Mouse (Mus musculus): ENCODE measurements around the gene Med12l.
"Not testable (repeated sequence)": the region's sequence is repeated elsewhere in the genome, so short reads cannot be mapped to it uniquely, and the experiment has no call there.

The Med12l gene

DNA sequence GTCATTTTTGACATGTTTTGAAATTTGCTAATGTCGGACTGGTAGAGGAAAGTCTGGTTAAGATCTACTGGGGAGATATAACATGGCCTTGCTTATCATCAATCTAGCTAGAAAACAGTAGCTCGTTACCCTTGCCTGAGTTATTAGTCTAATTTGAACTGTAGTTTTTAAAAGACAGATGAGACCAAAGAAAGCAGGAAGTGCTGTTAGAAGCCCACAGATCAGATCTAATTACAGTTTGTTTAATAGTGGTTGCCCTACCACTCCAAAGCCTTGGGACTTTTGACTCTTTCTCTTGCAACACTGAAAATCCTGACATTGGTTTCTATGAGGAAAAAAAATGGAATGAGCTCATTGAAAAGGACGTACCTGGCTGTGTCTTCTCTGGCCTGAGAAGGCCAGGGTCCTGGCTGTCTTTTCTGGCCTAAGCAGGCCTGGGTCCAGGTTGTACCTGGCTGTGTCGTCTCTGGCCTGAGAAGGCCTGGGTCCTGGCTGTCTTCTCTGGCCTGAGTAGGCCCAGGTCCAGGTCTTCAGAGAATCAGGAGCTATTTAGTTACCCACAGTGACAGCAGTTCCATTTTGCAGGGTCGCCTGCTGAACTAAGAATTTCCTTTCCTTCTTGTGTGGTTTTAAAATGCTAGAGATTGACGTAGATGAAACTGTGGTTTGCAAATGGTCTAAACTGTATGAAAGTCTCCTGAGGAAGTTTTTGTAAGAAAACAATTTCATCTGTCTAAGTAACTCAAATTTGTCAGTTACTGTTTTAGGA, 95.8 kb downstream of the Med12l start, which contains the start of gene Gpr171:
TSS of gene Gpr171 (minus strand) at position 604 of the 769 bp plus-strand sequence.
- DNase-seq (ENCODE audit: low read depth), result no peak

DNA sequence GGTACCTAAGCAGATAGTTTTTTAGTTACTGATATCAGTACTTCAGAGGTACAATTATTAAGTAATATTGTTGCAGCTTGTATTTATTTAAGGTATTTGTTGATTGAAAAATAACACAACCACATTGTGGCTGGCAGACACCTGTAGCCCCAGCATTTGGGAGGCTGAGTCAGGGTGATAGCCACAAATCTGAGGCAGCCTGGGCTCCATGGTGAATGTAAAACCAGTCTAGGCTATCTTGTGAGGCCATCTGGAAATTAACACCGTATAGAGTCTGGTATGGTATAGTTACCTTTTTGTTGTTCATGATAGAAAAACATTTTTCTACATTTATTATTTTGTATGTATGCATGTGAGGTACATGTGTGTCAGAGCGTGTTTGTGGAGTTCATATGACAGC, 96.5 kb downstream of the Med12l start:
- no peak for DNase-seq (ENCODE audit: low read depth)

DNA sequence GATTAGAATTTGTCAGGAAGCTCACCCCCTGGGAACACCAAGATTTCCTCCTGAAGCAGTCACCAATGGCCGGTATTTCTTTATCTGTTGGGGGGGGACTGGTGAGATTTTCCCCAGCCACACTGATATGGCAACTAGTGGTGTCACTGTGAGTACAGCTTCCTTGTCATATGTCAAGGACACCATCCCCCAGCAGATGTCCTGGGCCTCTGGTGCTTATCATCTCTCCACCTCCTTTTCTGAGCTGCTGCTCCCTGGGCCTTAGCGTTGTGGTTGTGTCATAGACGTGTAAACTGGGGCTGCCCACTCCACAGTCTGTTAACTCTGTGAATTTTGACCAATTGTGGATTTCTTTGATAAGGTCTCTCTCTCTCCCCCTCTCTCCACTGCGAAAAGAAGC, 98.8 kb downstream of the Med12l start:
- no peak for DNase-seq (ENCODE audit: low read depth)

DNA sequence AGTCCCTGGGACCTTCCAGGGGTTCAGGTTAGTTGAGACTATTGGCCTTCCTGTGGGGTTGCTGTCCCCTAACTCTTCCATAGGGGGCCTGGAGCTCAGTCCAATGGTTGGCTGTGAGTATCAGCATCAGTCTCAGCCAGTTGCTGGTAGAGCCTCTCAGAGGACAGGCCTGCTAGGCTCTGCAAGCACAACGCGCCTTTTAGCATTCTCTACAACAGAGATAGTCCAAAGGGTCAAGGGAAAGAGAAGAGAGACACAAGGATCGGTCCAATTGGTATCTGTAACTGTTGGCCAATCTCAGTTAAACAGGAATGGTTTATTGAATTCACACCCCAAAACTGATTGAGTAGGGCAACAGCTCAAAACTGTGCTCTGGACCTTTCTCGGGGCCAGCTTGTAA, 101.8 kb downstream of the Med12l start:
- no peak for DNase-seq (ENCODE audit: low read depth)

DNA sequence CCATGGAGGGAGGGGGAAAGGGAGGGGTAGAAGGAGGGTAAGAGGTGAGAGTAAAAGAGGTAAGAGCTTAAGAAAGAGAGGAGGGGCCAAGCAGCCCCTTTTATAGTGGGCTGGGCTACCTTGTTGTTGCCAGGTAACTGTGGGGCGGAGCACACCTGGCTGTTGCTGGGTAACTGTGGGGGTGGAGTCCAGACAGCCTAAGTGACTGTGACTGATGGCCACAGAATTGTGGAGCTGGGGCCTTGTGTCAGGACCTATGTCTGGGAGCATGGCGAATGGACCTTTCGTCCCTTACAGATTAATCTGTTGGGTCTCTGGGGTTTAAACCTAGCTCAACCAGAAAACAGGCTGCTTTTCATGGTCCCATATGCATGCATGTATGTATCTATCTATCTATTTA, 104.2 kb downstream of the Med12l start:
- not testable (repeated sequence) for DNase-seq (ENCODE audit: low read depth)

DNA sequence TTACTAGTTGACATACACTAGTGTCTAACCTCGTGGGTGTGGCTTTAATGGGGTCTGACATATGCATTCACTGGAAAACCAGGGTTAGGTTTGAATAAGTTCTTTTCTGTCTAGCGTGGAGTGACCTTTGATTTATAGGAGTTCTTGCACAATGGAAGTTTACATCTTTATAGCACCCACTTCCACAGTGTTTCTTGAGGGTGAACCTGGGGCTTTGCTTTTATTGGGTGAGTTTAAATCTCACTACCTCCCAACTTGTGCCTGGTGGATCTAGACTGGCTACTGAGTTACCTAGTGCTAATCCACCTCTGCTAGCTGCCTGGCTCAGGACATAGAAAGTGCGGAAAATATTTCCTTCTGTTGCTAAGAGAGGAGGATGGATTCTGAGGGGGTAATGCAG, 106.3 kb downstream of the Med12l start:
- DNase-seq (ENCODE audit: low read depth), result no peak

DNA sequence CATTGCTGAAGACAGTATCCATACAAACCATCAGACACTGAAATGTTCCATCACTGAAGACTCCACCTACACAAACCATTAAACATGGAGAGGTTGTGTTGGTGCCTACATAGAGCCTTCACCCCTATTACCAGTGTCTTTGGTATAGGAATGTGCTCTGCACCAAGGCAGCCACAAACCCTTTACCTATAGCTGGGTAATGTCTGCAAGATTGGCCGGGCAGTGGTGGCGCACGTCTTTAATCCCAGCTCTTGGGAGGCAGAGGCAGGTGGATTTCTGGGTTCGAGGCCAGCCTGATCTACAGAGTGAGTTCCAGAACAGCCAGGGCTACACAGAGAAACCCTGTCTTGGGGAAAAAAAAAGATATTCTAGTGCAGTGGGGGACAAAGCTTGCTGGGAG, 107.7 kb downstream of the Med12l start:
- not testable (repeated sequence) for DNase-seq (ENCODE audit: low read depth)

DNA sequence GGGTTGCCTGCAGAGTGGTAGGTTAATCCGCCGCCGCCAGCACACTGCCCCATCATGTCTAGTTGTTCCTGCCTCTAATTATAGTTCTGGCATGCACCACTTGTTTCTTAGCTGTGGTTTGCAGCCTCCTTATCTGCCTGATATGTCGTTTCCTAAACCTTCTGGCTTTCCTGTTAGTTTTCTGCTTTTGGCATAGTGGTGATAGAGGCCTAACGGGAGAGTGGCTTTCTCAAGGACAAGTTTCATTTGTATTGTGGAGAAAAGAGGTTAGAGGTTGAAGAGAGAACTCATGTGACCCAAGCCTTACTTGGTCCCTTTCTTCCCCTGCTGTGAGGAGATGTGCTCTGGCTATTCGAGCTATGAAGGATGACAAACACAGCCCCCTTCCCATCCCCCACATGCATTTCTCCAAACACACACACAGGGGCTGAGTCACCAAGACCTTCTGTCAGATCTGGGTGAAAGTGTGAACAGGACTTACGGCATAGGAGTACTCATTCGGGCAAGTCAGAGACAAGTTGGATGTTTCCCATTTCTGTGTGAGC, 108.4 kb downstream of the Med12l start:
- DNase-seq (ENCODE audit: low read depth), result no peak

DNA sequence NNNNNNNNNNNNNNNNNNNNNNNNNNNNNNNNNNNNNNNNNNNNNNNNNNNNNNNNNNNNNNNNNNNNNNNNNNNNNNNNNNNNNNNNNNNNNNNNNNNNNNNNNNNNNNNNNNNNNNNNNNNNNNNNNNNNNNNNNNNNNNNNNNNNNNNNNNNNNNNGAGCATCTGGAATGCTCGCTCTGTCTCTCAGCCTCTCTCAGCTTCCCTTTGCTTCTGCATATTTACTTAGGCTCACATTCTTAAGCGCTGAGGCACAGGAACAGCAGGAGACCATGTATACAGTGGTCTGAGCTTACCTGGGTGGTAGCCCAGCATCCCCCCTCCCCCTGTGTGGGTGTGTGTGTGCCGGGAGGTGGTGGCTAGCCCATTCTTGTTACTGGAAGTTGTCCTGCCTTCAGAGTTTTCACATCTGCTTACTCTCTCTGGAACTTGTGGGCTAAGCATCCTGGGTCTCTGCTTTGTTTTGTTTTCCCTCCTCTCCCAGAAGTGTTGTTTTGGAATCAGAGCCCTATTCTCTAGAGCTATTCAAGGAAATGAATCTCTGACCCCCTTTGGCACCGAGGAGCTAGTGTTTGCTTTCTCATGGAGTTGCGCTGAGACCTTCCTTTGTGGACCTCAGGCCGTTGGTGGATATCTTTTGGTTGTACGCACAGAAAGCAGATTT, 115.6 kb downstream of the Med12l start:
- DNase-seq (ENCODE audit: low read depth), result no peak

DNA sequence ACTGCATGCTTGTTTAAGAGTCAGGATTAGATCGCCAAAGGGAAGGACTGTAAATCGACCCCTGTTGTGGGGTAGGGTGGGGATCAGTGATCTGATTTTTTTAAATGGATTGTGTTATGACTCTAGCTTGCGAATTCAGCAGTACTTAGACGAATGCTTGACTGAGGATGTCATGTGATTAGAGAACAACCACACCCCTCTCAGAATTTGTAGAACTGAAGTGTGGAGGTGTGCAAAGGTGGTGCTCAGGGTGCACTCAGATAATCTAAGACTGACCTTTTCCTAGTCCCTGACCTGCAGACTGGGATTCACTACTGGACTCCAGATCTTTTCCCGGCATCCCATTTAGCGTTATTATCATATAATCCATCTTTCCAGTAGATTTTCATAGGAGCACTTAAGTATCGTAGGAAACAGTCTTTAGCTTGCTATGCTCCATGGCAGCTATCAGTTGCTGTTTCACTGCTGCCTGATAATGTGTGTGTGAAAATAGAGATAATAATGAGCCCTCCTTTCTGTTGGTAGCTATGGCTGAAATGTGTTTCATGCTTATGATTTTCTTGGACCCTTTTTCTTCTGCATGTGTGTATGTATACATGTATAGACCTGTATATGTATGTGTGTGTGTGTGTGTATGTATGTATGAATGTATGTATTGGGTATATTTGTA, 116.3 kb downstream of the Med12l start:
- no peak for DNase-seq (ENCODE audit: low read depth)

DNA sequence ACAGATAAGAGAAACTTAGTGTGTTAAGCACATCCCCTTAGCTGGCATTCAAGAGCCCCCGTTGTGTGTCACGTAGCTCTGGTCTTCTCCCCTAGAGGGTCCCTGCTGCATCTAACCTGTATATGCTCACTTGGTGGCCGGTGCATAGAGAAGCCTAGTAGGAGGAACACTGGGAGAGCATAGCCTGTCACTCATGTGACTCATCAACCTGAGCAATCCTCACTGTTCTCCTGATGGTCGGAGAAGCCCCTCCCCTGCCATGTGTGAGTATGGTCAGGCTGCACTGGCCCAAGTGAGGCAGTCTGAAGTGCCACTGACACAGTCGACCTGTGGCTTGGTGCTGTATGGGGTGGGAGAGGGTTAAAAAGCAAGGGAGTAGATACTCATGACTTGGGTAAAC, 119.4 kb downstream of the Med12l start:
- DNase-seq (ENCODE audit: low read depth), result no peak

DNA sequence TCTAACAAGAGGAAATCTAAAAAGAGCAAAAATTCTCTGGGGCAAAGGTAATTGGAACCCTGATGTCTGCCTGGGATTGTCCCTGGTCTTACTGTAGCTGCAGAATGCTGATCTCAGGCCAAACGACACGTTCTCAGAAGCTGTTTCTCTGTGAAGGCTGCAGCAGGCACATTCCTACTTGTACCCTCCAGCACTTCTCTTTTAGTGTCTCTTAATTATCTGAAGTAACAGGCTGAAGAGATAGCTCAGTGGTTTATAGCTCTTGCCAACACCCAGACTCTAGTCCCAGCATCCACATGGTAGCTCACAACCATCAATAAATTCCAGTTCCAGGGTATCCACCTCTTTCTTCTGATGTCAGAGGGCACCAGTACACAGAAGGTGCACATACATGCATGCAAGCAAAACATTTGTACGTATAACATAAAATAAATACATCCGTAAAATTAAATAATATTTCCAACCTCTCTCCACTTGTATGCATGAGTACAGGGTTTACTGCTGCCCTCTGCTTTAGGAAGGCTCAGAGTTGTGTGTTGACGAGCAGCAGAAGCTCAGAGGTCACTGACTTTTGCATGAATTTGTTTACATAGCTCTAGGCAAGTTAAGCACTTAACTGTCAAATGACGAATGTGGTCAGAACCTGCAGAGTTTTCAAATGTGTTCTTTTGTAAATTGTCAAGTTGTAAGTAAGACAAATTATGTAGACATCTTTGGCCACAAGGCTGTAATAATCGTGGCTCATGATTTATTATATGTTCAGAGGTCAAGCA, 120.3 kb downstream of the Med12l start:
- no peak for DNase-seq (ENCODE audit: low read depth)

DNA sequence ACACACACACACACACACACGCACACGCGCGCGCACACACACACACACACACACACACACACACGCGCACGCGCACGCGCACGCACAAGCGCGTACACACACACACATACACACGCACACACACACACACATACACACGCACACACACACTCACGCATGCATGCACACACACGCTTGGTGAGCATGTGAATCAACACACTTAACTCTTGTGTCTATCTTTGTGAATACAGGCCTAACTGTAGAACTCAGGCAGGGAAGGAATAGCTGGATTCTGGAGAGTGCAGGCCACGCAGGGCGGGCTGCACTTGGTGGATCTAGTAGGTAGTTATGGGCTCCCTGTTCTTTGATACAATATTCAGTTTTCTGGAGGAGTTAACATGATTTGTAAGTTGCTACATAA, 123.1 kb downstream of the Med12l start:
- DNase-seq (ENCODE audit: low read depth), result no peak

DNA sequence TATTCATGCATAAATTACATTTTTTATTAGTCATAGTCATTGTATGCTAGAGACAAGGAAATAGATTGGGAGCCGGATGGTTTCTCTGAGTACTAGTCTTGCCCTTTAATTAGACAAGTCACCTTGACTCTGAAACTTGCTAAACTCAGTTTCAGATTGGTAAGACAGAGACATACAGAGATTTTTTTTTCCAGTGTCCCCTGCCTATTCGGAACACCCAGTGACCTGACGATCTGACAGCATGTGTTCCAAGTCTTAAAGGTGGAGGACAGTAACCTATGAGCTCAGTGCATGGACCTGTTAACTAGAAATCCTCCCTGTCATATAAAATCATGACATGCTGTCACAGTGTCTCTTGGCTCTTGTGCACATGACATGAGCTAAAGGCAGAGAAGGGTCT, 123.9 kb downstream of the Med12l start:
- no peak for DNase-seq (ENCODE audit: low read depth)

DNA sequence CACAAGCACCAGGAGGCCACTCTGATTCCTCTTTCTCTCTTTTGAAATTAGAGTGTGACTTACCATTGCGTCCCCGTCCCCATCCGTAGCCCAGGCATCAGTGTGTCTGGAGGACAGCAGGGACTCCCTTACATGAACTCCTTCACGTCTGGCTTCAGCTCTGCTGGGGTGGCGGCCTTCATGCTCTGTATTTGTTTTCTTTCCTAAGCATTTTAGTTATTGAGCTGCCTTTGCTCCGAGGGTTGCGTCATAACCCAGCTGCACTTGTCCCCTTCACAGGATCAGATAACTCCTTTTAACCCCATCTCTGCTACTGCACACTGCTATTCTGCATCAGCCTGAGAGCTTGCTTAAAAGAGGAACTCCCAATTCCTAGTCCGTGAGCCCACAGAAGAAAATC, 124.8 kb downstream of the Med12l start:
- DNase-seq (ENCODE audit: low read depth), result no peak

DNA sequence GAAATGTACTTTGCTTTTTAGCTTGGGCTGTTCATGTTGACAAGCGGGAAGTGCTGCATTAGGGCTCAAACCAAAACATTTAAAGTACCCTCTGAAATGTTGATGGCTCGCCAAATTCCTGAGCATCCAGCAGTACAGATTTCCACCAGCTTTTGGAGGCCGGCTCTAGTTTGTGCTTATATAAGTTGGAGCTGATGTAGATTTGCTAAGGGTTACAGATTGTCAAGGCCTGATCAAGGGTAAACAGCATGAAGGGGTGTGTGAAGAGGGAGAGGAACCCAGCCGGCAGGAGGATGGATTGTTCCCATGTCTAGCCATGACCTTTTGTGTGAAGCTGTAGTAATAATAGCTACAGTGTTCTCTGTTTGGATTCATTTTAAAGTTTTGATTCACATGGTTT, 125.5 kb downstream of the Med12l start:
- no peak for DNase-seq (ENCODE audit: low read depth)

DNA sequence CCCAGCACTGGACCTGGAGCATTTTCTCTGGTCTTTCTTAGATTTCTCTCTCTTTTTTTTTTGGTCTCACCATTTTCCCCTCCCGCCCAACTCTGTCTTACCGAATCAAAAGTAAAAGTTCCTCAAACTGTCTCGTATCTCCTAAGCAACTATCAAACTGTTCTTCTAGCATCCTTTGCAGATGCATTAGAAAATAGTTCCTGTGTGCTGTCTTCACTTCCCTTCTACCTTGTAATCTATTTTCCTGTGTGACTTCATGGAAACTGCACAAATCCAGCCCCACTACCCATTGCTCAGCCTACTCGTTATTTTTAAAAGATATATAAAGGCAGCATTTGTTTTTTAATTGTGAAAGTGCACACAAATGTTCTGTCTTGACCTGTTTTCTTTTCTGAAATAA, 126.3 kb downstream of the Med12l start:
- DNase-seq (ENCODE audit: low read depth), result no peak

DNA sequence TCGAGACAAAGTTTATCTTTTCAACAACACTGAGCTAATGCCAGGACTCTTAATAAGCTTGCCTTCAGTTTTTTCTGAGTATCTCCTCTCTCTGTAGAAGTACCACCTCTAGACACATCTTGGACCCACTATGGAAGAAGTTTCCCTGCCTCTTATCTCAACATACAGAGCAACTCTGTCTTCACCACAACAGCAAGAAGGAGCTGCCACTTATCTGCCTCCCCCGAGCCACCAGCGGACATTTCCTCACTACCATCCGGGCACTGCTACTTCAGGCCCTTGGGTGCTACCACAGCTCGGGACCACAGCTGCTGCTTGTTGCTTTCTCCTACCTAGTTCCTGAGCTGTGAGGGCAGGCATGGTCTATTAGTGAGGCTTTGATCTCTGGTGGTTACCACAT, 127.6 kb downstream of the Med12l start:
- no peak for DNase-seq (ENCODE audit: low read depth)

DNA sequence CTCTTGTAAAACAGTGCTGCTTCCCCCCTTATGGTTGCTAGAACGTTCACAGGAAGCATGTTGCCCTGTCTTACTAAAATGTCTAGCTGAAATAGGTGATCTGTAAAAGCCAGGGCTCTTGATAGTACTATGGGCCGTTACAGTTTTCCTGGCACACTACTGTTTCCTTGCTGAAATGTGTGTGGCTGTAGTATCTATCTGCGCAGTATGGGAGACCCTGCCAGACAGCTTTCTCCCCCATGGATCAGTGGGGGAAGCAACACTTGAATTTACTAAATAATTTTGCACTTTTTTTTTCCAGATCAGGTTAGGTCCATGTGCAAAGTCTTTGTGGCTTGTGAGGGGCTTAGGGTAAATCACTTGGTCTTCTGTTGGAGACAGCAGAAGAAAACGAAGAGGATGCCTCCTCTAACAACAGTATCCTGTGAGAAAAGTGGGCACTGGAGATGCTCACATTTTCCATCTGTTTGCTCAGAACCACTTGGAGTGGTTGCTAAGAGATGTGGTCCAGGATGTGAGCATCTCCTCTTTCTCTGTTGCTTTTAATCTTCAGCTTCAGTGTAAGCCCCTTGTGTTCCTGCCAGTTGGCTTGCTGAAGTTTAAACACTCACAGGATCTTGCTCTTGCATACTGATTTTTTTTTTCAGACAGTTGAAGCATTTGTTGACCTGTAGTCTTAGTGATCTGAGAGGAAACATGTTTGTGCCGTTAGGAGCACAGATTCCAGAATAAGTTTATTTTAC, 130.5 kb downstream of the Med12l start:
- DNase-seq (ENCODE audit: low read depth), result no peak

DNA sequence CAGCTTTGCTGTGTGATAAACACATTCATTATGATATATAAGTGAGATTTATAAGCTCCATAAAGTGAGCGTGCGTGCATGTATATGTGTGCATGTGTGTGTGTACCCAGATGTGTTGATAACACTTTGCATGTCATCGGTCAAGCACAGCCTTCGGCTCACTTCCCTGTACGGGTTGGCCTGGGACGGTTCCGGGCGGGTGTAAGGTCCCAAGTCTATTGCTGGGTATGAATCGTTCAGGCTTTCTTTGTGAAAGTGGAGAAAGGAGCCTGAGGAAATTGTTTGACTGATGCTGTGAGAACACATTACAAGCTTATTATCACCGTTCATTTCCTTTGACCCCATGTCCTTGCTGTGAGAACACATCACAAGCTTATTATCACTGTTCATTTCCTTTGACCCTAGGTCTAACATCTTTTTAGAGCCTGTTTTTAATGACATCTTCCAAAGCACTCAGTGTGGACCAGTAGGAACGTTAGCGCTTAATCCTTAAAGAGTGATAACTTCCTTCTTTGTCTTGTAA, 133.4 kb downstream of the Med12l start:
- no peak for DNase-seq (ENCODE audit: low read depth)

DNA sequence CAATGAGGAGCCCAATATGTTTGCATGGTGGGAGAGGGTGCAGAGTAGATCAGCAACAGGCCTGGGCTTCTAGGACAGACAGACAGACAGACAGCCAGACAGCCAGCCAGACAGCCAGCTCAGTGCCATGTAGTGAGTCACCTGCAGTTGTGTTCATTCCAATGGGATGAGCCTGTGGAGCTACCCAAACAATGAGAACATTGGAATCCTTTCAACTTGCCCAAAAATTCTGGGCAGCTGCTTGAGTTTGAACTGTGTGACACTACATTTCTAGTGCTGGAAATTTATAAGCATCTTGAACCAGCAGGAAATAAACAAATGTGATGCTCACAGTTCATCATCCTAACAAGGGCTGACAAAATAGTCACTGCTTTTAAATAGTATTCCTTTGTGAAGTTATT, 134.0 kb downstream of the Med12l start:
- no peak for DNase-seq (ENCODE audit: low read depth)
